Mouse (Mus musculus) left cerebral cortex, postnatal 14 days (tissue): Measurements from ENCODE around the gene Cstf3. TPM values are rescaled to one million over a fixed set of nuclear protein-coding genes. Genes with fewer than 3 reads are reported as not detected.
"Not testable (repeated sequence)": the region's sequence is repeated elsewhere in the genome, so short reads cannot be mapped to it uniquely, and the experiment has no call there.

Source experiments
- DNase-seq, 2 experiments: peaks; one replicate each; pipeline ENCODE4 v3.0.0; 2021 to 2022; ENCODE audit warnings: low spot score in 2 of 2, mixed read lengths in 1 of 2
- intact Hi-C: fragments of 180-260 bp; cut with DNase I; formaldehyde crosslinking; loops from one replicate; pipeline ENCODE4 v1.15.1; 2025
- long read RNA-seq, 2 experiments: library from polyadenylated mRNA; stranded (forward); transcript quantifications; one replicate each; pipeline ENCODE4 v2.0.0; 2021
- total RNA-seq, 2 experiments: library from RNA; stranded (reverse); gene quantifications; 2 replicates each; pipeline ENCODE4 v1.2.3; 2021

Gene Cstf3
- total RNA-seq = 10 to 100 TPM; 40.1 to 44.0 TPM
- long read RNA-seq, experiment 1, transcript Cstf3-202 (3 exons, 2,589 nt) = major isoform, 17 of 41 reads
- long read RNA-seq, experiment 1, transcript Cstf3-206 (2 exons, 644 nt) = minor isoform, 5 of 41 reads
- long read RNA-seq, experiment 1, transcript Cstf3-201 (21 exons, 2,817 nt) = minor isoform, 16 of 41 reads
- long read RNA-seq, experiment 1, partial matches to known transcripts = 1 of 41 reads
- long read RNA-seq, experiment 1, other reads (novel, unspliced or antisense) = 2 of 41 reads
- long read RNA-seq, experiment 2, transcript Cstf3-201 (21 exons, 2,817 nt) = major isoform, 20 of 33 reads
- long read RNA-seq, experiment 2, transcript Cstf3-202 (3 exons, 2,589 nt) = minor isoform, 6 of 33 reads
- long read RNA-seq, experiment 2, partial matches to known transcripts = 2 of 33 reads
- long read RNA-seq, experiment 2, other reads (novel, unspliced or antisense) = 2 of 33 reads

DNA sequence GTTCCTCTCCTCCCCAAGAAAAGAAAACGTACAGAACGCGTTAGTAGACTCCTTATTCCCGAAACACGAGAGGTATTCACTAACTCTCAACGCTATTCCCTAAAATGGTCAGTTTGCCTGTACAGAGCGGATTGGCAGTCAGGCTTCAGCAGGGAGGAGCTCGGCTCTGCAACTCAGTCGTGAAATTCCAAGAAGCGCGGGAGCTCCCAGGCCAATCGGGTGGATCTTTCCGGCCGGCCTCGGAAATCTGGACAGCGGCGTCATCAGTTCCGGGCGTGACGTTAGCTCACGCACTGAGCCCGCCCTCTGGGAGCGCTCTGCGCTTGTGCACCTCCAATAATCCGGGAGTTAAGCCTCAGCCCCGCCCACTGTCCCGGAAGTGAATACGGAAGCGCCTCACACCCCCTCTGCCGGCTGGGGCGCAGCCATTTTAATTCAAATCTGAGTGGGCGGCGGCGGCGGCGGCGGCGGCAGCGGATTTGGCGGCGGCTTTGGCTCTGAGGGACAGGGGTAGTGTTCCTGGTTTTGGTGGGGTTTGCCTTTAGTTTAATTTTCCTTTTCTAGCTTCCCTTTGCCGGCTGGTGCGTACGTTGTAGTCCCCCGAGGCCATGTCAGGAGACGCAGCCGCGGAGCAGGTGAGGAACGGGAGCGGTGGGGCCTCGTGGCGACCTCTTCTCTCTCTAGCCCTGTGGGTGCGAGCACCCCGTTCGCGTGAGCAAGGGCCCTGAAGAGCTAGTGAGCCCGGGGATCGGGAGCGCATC lies at the start of gene Cstf3:
Gene Cstf3 (plus strand): TSS at position 456 of the 761 bp plus-strand sequence.
- intact Hi-C loops = no loop called here
- peak; percentile 99 to 100 for DNase-seq

DNA sequence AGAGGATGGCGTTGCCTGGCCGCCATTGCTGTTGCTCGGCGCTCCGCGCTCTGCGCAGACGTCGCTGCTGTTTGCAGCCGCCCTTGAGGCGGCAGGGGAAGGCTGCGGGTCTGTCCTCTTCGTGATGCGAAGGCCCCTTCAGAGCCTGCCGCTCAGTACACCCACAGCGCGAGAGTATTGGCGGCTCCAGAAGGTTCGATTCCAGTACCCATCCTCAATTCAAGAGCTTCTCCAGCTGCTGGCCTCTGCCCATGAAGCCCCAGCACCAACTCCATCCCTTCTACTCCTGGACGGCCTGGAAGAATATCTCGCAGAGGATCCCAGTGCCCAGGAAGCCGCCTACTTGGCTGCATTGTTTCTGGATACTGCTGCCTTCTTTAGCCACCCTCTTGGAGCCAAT lies 33.6 kb upstream of the Cstf3 start:
- intact Hi-C loops = loop anchor here (10.0 kb wide), 1 partner anchor 52 kb away; no protein-coding TSS in a partner anchor
- not testable (repeated sequence) for DNase-seq

DNA sequence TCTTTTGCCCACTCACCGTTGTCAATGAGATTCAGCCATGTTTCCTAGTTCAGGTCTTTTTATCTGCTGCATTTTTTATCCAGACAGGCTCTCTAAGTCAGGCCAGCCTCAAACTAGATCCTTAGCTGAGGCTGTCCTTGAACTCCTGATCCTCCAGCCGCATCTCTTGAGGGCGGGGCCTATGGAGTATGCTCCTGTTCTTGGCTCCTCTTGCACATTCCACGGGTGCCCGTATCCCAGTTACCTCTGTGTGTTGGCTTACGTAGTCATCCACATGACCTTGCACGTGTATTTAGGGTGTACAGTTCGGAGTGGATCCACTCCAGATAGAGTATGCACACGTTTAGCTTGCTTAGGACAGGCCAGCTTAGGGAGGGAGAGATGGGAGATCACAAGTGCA lies 32.6 kb upstream of the Cstf3 start:
- intact Hi-C loops = loop anchor here (10.0 kb wide), 1 partner anchor 53 kb away; no protein-coding TSS in a partner anchor

DNA sequence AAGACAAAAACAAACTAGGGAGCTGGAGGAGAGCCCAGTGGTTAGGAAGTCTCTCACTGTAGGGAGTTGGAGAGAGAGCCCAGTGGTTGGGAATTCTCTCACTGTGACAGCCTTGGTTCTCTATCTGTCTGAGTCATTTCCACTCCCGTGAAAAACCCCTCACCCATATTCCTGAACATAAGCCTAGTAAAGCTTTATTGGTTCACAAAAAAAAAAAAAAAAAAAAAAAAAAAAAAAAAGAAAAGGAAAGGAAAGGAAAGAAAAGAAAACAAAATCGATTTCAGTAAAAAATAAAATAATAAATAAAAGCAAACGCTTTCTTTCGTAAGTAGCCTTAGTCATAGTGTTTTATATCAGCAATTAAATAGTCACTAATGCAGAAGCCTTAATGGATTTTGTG lies 32.0 kb upstream of the Cstf3 start:
- intact Hi-C loops = loop anchor here (10.0 kb wide), 1 partner anchor 54 kb away; no protein-coding TSS in a partner anchor
- DNase-seq = no peak

More for the DNA sequence above, 32.6 kb upstream of the Cstf3 start:
- DNase-seq = no peak

DNA sequence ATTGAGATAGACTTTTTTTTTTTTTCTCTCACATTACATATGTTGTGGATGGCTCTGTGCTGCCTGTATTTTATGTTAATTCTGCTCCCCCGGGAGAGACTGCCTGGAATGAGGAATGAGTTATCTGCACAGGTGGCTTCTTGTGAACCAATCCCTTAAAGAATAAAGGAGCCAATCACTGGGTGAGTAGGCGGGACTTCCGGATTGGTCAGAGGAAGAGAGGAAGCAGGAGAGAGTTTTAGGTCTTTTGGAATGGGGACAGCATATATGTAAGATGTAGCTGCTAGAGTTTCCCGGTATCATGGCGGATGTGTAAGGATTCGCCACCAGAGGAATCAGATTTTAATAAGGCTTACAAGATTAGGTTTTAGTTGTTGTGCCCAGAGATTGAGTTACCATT lies 31.4 kb upstream of the Cstf3 start:
- intact Hi-C loops = loop anchor here (10.0 kb wide), 1 partner anchor 54 kb away; no protein-coding TSS in a partner anchor

DNA sequence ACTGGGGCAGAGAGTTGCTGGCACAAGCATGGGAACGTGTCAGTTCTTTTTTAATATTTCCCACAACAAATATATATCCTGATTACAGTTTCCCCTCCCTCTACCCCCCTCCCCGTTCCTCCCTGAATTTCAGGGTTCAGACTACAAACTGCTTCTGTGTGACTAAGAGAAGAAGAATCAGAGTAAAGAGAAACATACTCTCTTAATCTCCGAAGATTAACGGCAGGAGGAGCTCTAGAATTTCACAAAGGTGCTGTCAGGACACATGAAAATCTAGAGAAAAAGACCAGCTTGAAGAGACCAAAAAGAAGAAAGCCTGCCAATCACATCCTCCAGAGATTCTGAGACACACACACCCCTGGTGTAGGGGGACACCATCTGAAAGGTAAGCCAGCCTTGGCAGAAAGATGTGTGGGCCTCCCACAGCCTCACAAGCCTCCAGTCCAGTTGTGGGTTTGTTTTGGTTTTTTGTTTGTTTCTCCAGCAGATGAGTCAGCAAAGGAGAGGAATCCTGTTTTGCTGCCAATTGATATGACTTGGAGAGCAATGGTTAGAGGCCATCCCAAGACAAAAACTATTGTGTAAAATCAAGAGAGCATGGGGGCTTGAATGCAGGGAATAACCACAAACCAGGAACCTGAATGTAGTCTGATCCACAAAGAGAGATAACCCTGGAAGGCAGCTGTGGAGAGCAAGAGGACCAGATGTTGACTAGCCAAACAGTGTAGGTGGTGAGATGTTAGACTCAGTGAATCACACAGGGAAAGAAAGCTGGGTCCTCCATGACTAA lies 30.5 kb upstream of the Cstf3 start:
- DNase-seq = no peak
- intact Hi-C loops = loop anchor here (10.0 kb wide), 1 partner anchor 55 kb away; no protein-coding TSS in a partner anchor

More for the DNA sequence above, 31.4 kb upstream of the Cstf3 start:
- DNase-seq = no peak

DNA sequence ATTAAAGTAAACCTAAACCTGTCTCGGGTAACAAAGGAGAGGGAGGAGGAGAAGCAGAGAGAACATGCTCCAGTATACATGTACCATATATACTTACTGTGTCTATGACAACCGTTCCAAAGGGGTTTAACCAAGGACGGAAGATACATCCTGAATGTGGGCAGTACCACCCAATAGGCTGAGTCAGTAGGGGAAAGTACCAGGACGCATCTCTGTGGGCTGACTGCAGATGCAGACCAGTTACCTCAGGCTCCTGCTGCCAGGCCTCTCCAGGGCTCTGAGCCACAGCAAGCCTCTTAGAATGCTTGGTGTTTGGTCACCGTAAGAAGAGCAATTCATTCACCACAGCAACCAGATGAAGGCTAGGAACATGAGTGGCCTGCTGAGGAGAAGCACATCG lies 28.9 kb upstream of the Cstf3 start:
- DNase-seq = peak in 1 of 2 experiments; percentile 29
- intact Hi-C loops = no loop called here

DNA sequence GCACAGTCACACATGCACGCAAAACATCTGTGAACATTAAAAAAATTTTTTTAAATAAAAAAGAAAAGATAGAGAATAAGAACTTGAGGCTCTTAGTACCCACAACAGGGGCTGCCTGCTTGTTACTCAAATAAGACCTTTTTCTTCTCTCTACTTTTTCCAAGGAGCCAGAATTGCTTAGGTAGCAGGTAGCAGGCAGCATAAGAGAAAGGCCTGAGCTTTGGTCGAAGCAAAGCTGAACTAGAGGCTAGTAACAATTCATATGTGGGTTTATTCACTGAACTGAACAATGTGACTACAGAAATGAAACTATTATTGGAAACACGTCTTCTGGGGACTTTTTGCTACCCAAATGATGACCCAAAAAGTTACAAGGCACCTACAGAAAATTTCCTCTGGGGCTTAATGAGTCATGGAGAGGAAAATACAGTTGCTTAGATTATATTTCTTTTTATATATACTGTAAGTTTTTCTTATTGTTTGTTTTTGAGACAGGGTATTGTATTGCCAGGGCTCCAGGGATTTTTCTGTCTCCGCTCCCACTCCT lies 28.3 kb upstream of the Cstf3 start:
- intact Hi-C loops = no loop called here
- DNase-seq = no peak

DNA sequence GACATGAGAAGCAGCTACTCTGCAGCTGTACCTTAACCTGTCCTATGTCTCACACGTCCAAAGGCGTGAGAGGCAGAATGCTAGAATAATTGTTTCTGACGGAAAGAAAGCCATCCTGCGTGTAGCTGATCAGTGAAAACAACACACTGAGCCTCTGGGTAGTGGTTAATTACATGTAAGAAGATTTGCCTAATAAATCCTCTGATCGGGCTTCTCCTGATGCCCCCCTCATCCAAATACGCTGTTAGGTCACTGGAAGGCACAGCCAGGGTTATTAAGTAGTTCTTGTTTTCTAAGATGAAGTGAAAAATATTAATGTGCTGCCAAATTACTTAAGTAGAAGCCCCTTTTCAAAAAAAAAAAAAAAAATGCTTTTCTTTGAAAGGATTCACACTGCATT lies 18.3 kb upstream of the Cstf3 start:
- no peak for DNase-seq
- intact Hi-C loops = loop anchor here (5.0 kb wide), 1 partner anchor 80 kb away; the partner anchor contains the start of gene Hipk3

DNA sequence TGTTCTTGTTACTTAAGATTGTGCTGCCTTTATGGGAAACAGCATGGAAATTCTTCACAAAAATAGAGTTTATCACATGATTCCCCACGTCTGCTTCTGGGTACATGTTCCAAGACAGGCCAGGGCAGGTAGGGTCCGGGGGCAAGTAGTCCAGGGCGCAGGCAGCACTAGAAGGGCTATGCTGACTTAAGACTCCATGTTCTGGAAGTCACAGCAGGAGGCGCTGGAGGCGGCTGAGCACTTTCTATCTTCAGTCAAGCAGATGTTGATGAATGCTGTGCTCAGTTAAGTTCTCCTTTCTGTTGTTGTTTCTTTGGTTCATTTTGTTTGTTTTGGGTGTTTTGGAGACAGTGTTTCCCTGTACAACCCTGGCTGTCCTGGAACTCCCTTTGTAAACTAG lies 14.1 kb upstream of the Cstf3 start:
- intact Hi-C loops = no loop called here
- no peak for DNase-seq

DNA sequence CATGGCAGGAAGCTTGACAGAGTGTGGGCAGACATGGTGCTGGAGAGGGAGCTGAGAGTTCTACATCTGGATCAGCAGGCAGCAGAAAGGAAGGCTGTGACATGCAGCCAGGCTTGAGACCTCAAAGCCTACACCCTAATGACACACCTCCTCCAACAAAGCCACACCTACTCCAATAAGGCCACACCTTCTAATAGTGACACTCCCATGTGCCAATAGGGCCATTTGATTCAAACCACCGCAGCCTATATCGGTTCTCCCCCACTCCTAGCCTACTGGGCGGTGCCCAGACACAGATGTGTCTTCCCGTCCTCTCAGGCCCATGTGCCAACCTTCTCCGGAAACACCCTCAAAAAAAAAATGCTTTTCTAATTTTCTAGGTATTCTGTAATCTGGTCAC lies 12.3 kb upstream of the Cstf3 start:
- intact Hi-C loops = no loop called here
- no peak for DNase-seq

DNA sequence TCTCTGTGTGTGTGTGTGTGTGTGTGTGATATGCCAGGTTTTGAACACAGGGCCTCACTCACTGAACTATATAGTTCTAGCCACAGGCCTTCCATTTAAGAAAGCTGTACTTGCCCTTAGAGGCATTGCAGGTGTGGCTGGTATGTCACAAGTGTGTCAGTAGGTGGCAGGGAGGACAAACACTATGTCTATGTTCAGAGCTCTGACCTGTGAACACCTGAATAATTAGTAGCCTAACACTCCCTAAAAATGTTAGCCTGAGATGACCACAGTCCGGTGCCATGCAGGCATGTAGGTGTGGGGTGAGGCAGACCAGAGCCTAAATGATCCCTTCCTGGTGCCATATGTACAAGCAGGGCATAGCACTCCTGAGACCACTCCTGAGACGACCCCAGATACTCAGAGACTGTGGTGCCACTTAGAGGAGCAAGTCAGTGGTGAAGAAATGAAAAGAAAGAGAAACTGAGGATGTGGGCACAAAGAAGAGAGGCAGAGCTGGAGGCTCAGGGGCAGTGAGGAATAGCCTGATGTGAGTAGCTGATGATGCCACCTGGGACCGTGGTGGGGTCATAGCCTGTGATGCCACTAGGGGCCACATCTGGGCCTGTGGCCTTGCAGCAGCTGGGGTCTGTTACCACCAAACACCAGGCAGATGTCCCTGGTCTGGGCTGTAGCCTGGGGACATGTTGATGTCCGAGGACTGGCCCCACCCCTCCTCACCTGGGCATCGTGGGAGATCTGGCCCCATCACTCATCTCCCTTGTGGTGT lies 11.3 kb upstream of the Cstf3 start:
- intact Hi-C loops = no loop called here
- DNase-seq = no peak

DNA sequence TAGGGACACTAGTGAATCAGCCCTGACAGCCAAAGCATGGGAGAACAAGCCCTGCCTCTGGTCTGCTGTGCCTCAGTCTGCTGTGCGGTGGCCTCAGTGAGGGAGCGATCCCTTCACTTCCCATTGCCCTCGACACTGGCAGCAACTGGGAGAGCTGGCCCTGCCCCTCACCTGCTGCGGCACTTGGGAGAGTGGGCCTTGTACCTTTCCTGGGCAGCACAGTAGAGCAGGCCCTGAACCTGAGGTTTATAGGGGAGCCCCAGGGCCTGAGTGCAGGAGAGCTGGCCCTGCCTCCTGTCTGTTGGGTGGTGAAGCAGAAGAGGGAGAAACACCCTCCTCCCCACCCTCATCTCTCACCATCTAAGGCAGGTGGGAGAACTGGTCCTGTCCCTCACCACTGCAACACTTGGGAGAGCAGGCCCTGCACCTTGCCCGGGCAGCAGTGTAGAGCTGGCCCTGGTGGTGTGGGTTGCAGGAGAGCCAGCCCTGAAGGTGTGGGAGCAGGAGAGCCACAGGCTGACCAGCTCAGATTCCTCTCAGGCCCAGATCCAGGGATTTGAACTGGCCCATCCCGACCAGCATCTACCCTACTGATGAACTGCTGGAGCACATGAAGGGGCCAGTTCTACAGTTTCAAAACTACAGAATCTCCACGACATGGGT lies 10.4 kb upstream of the Cstf3 start:
- intact Hi-C loops = loop anchor here (5.0 kb wide), 1 partner anchor 443 kb away; no protein-coding TSS in a partner anchor
- DNase-seq = no peak

DNA sequence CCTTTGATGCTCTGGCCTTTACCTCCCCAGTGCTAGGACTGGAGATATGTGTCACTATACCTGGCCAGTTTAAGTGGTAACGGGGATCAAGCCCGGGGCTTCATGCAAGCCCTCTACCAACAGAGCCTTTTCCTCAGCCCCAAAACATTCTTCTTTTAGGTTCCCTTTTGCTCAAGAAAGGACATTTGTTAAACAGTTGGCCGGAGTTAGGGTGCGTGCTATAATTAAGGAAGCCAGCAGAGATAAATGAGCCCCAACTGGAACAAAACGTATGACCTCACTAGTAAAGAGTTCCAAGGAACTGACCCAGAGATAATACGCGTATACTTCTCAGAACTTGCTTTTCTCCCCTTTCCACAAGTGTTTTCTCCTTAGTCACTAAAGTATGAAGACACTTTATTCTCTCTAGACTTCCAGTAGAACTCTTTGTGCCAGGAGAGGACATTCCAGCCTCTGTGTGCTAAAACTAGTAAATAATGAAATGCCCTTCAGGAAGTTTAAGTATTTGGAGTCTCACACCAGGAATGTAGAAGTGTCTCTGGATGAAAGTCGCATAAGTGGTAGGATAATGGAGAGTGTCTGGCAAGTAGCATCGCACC lies 8.9 kb upstream of the Cstf3 start:
- no peak for DNase-seq
- intact Hi-C loops = loop anchor here (5.0 kb wide), 1 partner anchor 444 kb away; no protein-coding TSS in a partner anchor

DNA sequence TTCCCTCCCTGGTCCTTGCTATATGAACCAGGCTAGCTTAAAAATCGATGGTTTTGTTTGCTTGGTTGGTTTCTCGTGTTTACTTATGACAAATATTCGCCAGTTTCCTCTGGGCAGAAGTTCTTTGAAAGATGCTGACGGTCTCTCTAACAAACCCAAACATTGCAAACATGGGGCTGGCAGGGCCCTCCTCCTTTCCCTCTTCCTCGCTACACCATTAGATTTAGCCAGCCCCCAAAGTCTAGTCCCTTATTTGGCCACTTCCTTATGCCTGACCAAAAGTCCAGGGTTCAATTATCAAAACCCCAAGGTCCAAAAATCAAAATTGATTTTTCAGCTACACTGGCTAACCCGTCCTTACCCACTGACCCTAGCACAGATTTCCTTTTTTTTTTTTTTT lies 7.3 kb upstream of the Cstf3 start:
- DNase-seq = no peak
- intact Hi-C loops = loop anchor here (5.0 kb wide), 1 partner anchor 446 kb away; no protein-coding TSS in a partner anchor

DNA sequence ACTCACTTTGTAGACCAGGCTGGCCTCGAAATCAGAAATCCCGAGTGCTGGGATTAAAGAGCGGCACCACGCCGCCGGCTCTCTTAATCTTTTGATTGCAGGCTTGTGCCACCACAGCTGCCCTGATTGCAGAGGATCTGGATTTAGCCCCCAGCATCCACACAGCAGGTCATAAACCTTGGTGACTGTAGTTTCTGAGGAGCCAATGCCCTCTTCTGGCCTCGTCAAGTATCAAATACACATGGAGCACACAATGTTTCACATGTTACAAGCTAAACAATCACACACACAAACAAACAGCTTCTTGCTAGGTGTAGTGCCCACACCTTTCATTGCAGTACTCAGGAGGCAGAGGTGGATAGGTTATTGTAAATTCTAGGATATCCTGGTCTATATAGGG lies 6.1 kb upstream of the Cstf3 start:
- intact Hi-C loops = loop anchor here (5.0 kb wide), 1 partner anchor 447 kb away; no protein-coding TSS in a partner anchor
- no peak for DNase-seq

DNA sequence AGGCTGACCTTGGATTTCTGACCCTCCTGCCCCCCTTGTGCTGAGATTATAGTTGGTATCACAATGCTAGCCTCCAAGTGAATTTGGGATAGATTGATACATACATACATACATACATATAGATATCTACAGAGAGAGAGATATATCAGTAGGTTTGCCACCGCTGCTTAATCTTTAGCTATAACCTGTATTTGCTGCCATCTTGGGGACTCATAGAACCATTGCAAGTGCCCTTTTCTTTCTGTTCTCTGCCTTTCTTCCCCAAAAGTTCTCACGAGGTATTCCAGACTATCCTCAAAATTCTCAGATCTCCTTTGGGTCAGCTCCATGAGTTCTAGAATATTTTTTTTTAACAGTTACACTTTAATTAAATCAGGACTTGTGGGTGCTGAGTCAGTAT lies 4.7 kb upstream of the Cstf3 start:
- intact Hi-C loops = loop anchor here (5.0 kb wide), 2 partner anchors 93 to 143 kb away; partner anchors contain the start of gene Hipk3
- DNase-seq = peak in 1 of 2 experiments; percentile 42
